Mouse (Mus musculus) kidney, embryonic 15.5 days (tissue): ENCODE measurements around the gene Gm17455. TPM values are rescaled to one million over a fixed set of nuclear protein-coding genes. Genes with fewer than 3 reads are reported as not detected.

Source experiments
- ATAC-seq: fragments of 200-750 bp; cut with Nextera tagmentation; replicated peaks from 2 replicates; pipeline ENCODE4 v1.8.0; 2017; ENCODE audit warnings: moderate TSS enrichment; ENCODE audit not compliant: low FRiP score
- H3K27ac ChIP-seq: fragments of 300-500 bp; sonication (generic); 2 replicates; pipeline ENCODE4 v1.5.1; 2015; ENCODE audit warnings: mild to moderate bottlenecking, inconsistent platforms
- H3K27me3 ChIP-seq: fragments of 300-500 bp; sonication (generic); 2 replicates; pipeline ENCODE4 v1.6.1; 2015; ENCODE audit warnings: inconsistent platforms
- H3K36me3 ChIP-seq: fragments of 300-500 bp; sonication (generic); 2 replicates; pipeline ENCODE4 v1.6.1; 2015; ENCODE audit warnings: inconsistent platforms
- H3K4me1 ChIP-seq: fragments of 300-500 bp; sonication (generic); 2 replicates; pipeline ENCODE4 v1.6.1; 2015; ENCODE audit warnings: inconsistent platforms
- H3K4me2 ChIP-seq: fragments of 300-500 bp; sonication (generic); 2 replicates; pipeline ENCODE4 v1.6.1; 2015; ENCODE audit warnings: moderate library complexity, mild to moderate bottlenecking, inconsistent platforms
- H3K4me3 ChIP-seq: fragments of 300-500 bp; sonication (generic); replicated peaks from 2 replicates; pipeline ENCODE4 v1.5.1; 2015; ENCODE audit warnings: mild to moderate bottlenecking, inconsistent platforms
- H3K9ac ChIP-seq: fragments of 300-500 bp; sonication (generic); 2 replicates; pipeline ENCODE4 v1.6.1; 2015; ENCODE audit warnings: mild to moderate bottlenecking, inconsistent platforms
- H3K9me3 ChIP-seq: fragments of 300-500 bp; sonication (generic); replicated peaks from 2 replicates; pipeline ENCODE4 v1.6.1; 2016; ENCODE audit warnings: inconsistent platforms
- WGBS: fragments of 180-500 bp; shearing (Covaris S2); methylation state at CpG from one replicate; pipeline ENCODE4 v1.1.7; 2015; ENCODE audit warnings: mixed read lengths; 5-methylcytosine and 5-hydroxymethylcytosine counted together
- polyA plus RNA-seq: library from polyadenylated mRNA; unstranded; fragments of >200 nt; fragmentation: Nextera tagmentation; extraction: Ambion mirVana; gene quantifications from 2 replicates; pipeline ENCODE4 v1.2.1, GENCODE M21; 2015

Gene Gm17455
- polyA plus RNA-seq, 1 experiment from 2014 or later = 0.88 TPM

- Histone ChIP-seq H3K9me3 (no peaks in the 10 kb centered on the region), H3K27me3 (no peaks in the 10 kb centered on the region), H3K36me3 (no peaks in the 10 kb centered on the region), H3K4me3 (no peak overlapping the region), H3K4me2 (no peak overlapping the region), H3K27ac (no peak overlapping the region), H3K9ac (no peak overlapping the region), H3K4me1 (peaks cover 11% of the 10 kb centered on the region; the same call in 1 of the 2 replicates)
- ATAC-seq = no peak
- WGBS = 49% methylated on average over 12 of the region's 12 CpGs
Measured at GRCm38 (mm10) chr10:60361615-60362309, 37.8 kb upstream of the Gm17455 start.

- peaks cover 11% of the 10 kb centered on the region; the same call in 1 of the 2 replicates for H3K4me1 ChIP-seq
- no peaks in the 10 kb centered on the region for H3K27me3 ChIP-seq
- H3K4me3 ChIP-seq = no peak overlapping the region
- H3K4me2 ChIP-seq = no peak overlapping the region
- no peak overlapping the region for H3K9ac ChIP-seq
- H3K9me3 ChIP-seq = no peaks in the 10 kb centered on the region
- 45% methylated on average over 2 of the region's 2 CpGs for WGBS
- H3K36me3 ChIP-seq = no peaks in the 10 kb centered on the region
- no peak overlapping the region for H3K27ac ChIP-seq
- ATAC-seq = no peak
Measured at GRCm38 (mm10) chr10:60362310-60362628, 37.3 kb upstream of the Gm17455 start.

- Histone ChIP-seq H3K9me3 (no peaks in the 10 kb centered on the region), H3K4me1 (peaks cover 11% of the 10 kb centered on the region; the same call in 1 of the 2 replicates), H3K4me2 (no peak overlapping the region), H3K27ac (no peak overlapping the region), H3K36me3 (no peaks in the 10 kb centered on the region), H3K27me3 (no peaks in the 10 kb centered on the region), H3K4me3 (no peak overlapping the region), H3K9ac (no peak overlapping the region)
- 61% methylated on average over 6 of the region's 6 CpGs for WGBS
- no peak for ATAC-seq
Measured at GRCm38 (mm10) chr10:60363426-60363825, 36.1 kb upstream of the Gm17455 start.

- no peak overlapping the region for H3K4me2 ChIP-seq
- no peak overlapping the region for H3K4me3 ChIP-seq
- H3K27ac ChIP-seq = no peak overlapping the region
- no peak overlapping the region for H3K9ac ChIP-seq
- no peaks in the 10 kb centered on the region for H3K9me3 ChIP-seq
- 80% methylated on average over 2 of the region's 2 CpGs for WGBS
- H3K4me1 ChIP-seq = 0 out of 2 replicates have a peak, but pooled peaks cover 8% of the 10 kb centered on the region
- ATAC-seq = no peak
- H3K27me3 ChIP-seq = no peaks in the 10 kb centered on the region
- H3K36me3 ChIP-seq = no peaks in the 10 kb centered on the region
Measured at GRCm38 (mm10) chr10:60367145-60367544, 32.4 kb upstream of the Gm17455 start.

GRCm38 (mm10) chr10:60367904-60368303 lies 31.6 kb upstream of the Gm17455 start:
- no peaks in the 10 kb centered on the region for H3K9me3 ChIP-seq

GRCm38 (mm10) chr10:60369405-60369804 lies 30.1 kb upstream of the Gm17455 start:
- peaks cover 12% of the 10 kb centered on the region for H3K4me1 ChIP-seq
- H3K9ac ChIP-seq = no peak overlapping the region
- H3K36me3 ChIP-seq = no peaks in the 10 kb centered on the region
- no peak for ATAC-seq
- no peak overlapping the region for H3K27ac ChIP-seq
- H3K27me3 ChIP-seq = no peaks in the 10 kb centered on the region
- no peak overlapping the region for H3K4me3 ChIP-seq
- 75% methylated on average over 6 of the region's 6 CpGs for WGBS
- no peaks in the 10 kb centered on the region for H3K9me3 ChIP-seq
- no peak overlapping the region for H3K4me2 ChIP-seq

More at GRCm38 (mm10) chr10:60367904-60368303, 31.6 kb upstream of the Gm17455 start:
- Histone ChIP-seq H3K27me3 (no peaks in the 10 kb centered on the region), H3K4me2 (no peak overlapping the region), H3K4me3 (no peak overlapping the region), H3K27ac (no peak overlapping the region), H3K9ac (no peak overlapping the region), H3K36me3 (no peaks in the 10 kb centered on the region), H3K4me1 (0 out of 2 replicates have a peak, but pooled peaks cover 2% of the 10 kb centered on the region)
- no peak for ATAC-seq
- 71% methylated on average over 4 of the region's 4 CpGs for WGBS

- Histone ChIP-seq H3K9me3 (no peaks in the 10 kb centered on the region), H3K9ac (no peak overlapping the region), H3K27ac (no peak overlapping the region), H3K4me1 (peaks cover 14% of the 10 kb centered on the region), H3K36me3 (no peaks in the 10 kb centered on the region), H3K27me3 (no peaks in the 10 kb centered on the region), H3K4me2 (no peak overlapping the region), H3K4me3 (no peak overlapping the region)
- ATAC-seq = no peak
- WGBS = 74% methylated on average over 2 of the region's 2 CpGs
Measured at GRCm38 (mm10) chr10:60370098-60370497, 29.4 kb upstream of the Gm17455 start.

GRCm38 (mm10) chr10:60370601-60371061 lies 28.9 kb upstream of the Gm17455 start:
- 74% methylated on average over 5 of the region's 5 CpGs for WGBS
- H3K4me2 ChIP-seq = no peak overlapping the region
- ATAC-seq = no peak
- H3K4me3 ChIP-seq = no peak overlapping the region
- no peaks in the 10 kb centered on the region for H3K27me3 ChIP-seq
- H3K36me3 ChIP-seq = no peaks in the 10 kb centered on the region
- H3K9ac ChIP-seq = no peak overlapping the region
- H3K27ac ChIP-seq = no peak overlapping the region
- H3K4me1 ChIP-seq = peaks cover 14% of the 10 kb centered on the region
- no peaks in the 10 kb centered on the region for H3K9me3 ChIP-seq

GRCm38 (mm10) chr10:60371596-60372386 lies 27.7 kb upstream of the Gm17455 start:
- no peaks in the 10 kb centered on the region for H3K27me3 ChIP-seq
- H3K36me3 ChIP-seq = no peaks in the 10 kb centered on the region
- H3K27ac ChIP-seq = no peak overlapping the region
- no peak for ATAC-seq
- 79% methylated on average over 5 of the region's 5 CpGs for WGBS
- no peak overlapping the region for H3K4me2 ChIP-seq
- H3K9me3 ChIP-seq = no peaks in the 10 kb centered on the region
- H3K9ac ChIP-seq = no peak overlapping the region
- peaks cover 14% of the 10 kb centered on the region for H3K4me1 ChIP-seq
- H3K4me3 ChIP-seq = no peak overlapping the region

- Histone ChIP-seq H3K27ac (peak overlapping the region; percentile 54), H3K4me1 (peaks cover 14% of the 10 kb centered on the region), H3K4me3 (no peak overlapping the region), H3K4me2 (no peak overlapping the region), H3K9ac (no peak overlapping the region), H3K27me3 (no peaks in the 10 kb centered on the region), H3K36me3 (no peaks in the 10 kb centered on the region), H3K9me3 (no peaks in the 10 kb centered on the region)
- WGBS = 44% methylated on average over 6 of the region's 6 CpGs
- peak; percentile 28; the same call in 1 of the 2 replicates for ATAC-seq
Measured at GRCm38 (mm10) chr10:60373543-60373936, 26.0 kb upstream of the Gm17455 start.

GRCm38 (mm10) chr10:60373937-60374578 lies 25.5 kb upstream of the Gm17455 start:
- Histone ChIP-seq H3K4me2 (no peak overlapping the region), H3K9me3 (no peaks in the 10 kb centered on the region)
- WGBS = 48% methylated on average over 8 of the region's 8 CpGs

GRCm38 (mm10) chr10:60376704-60377103 lies 22.8 kb upstream of the Gm17455 start:
- Histone ChIP-seq H3K9me3 (no peaks in the 10 kb centered on the region), H3K27me3 (no peaks in the 10 kb centered on the region), H3K36me3 (no peaks in the 10 kb centered on the region), H3K4me3 (no peak overlapping the region), H3K4me1 (peaks cover 22% of the 10 kb centered on the region), H3K9ac (no peak overlapping the region), H3K4me2 (no peak overlapping the region), H3K27ac (no peak overlapping the region)
- ATAC-seq = no peak
- WGBS = 88% methylated on average over 16 of the region's 16 CpGs

More at GRCm38 (mm10) chr10:60373937-60374578, 25.5 kb upstream of the Gm17455 start:
- no peaks in the 10 kb centered on the region for H3K27me3 ChIP-seq
- peaks cover 14% of the 10 kb centered on the region for H3K4me1 ChIP-seq
- no peak overlapping the region for H3K9ac ChIP-seq
- H3K4me3 ChIP-seq = no peak overlapping the region
- peak overlapping the region; percentile 54 for H3K27ac ChIP-seq
- peak; percentile 45; the same call in 1 of the 2 replicates for ATAC-seq
- H3K36me3 ChIP-seq = no peaks in the 10 kb centered on the region
